Mouse (Mus musculus) lung, adult 2 months (tissue): ENCODE results near the gene Spocd1. TPM values are rescaled to one million over a fixed set of nuclear protein-coding genes. Genes with fewer than 3 reads are reported as not detected.

ENCODE experiments used
- DNase-seq: peaks from one replicate; pipeline ENCODE4 v3.0.0; 2022
- H3K4me1 ChIP-seq: fragments of 200-500 bp; 2 replicates; pipeline ENCODE4 v1.6.1; 2011; ENCODE audit warnings: low read length; ENCODE audit not compliant: control insufficient read depth, insufficient read depth
- H3K4me3 ChIP-seq: fragments of 200-500 bp; replicated peaks from 2 replicates; pipeline ENCODE3; 2011; ENCODE audit warnings: low read depth, mild to moderate bottlenecking, control low read depth, low read length; ENCODE audit errors: extremely low read depth
- CTCF ChIP-seq: fragments of 200-500 bp; IDR thresholded peaks from 2 replicates; pipeline ENCODE4 v1.5.1; 2011; ENCODE audit warnings: mild to moderate bottlenecking, low read length, control low read depth; ENCODE audit not compliant: insufficient read depth
- POLR2A ChIP-seq: fragments of 200-500 bp; IDR thresholded peaks from 2 replicates; pipeline ENCODE4 v1.6.1; 2011; ENCODE audit warnings: low read depth, mild to moderate bottlenecking, control low read depth, low read length, borderline replicate concordance; ENCODE audit errors: extremely low read depth
- WGBS: fragments of 180-500 bp; shearing (Covaris S2); methylation state at CpG from one replicate; pipeline ENCODE4 v1.1.7; 2018; 5-methylcytosine and 5-hydroxymethylcytosine counted together
- polyA plus RNA-seq: library from polyadenylated mRNA; depleted of rRNA; stranded (reverse); fragments of >200 nt; gene quantifications from 2 replicates; pipeline ENCODE4 v1.2.3, GENCODE M21; 2012

Spocd1 gene
- polyA plus RNA-seq, 1 experiment = not detected

DNA sequence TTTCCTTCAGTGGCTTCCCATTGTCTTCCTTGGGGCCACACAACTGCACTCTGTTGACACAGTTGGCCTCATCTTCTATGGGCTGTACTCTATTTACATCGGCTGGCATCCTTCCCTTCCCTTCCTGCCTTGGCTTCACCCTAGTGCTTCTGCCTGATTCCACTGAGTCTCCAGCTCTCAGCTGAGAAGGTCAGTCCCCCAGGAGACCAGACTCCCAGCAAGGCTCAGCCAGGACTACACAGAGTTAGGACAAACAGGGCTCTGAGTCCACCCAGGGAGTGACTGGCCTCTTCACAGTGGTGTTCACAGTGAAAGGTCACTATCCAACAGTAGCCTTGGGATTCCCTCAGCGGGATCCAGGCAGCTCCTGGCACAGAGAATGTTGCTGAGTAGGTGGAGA, 12.9 kb upstream of the Spocd1 start:
- H3K4me3 ChIP-seq = no peak overlapping the region
- TF ChIP-seq POLR2A = no peak
- no peak for TF ChIP-seq CTCF
- peak; percentile 33 for DNase-seq
- peaks cover 18% of the 10 kb centered on the region for H3K4me1 ChIP-seq
- 29% methylated on average over 2 of the region's 2 CpGs for WGBS

DNA sequence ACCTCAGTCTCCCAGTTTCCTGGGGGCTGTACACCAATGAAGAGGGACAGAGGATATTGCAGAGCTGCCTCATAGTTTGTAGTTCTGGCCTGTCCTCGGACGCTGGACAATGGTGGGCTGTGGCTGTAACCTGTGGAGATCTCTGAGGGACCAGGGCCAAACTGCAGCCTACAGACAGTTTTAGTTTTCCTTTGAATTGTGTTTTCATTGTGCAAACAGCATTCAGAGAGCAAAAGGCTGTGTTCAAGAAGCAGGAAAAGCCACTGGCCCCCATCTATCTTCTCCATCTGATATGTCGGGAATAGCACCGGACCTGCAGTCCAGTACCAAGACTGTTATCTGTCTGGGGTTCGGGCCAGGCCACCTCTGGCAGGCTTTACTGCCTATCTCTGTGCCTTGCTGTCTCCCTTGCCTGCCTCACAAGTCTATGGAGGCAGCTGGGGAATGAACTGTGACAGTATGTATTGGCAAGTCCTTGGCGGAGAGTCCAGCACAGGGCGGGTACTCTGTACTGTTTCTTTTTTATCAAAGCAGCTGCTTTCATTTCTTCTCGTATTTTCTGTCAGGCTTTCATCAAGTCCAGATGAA, 11.9 kb upstream of the Spocd1 start:
- Histone ChIP-seq H3K4me3 (no peak overlapping the region), H3K4me1 (peaks cover 17% of the 10 kb centered on the region)
- WGBS = 26% methylated on average over 8 of the region's 8 CpGs
- DNase-seq = peak; percentile 36
- no peak for TF ChIP-seq CTCF
- TF ChIP-seq POLR2A = no peak

DNA sequence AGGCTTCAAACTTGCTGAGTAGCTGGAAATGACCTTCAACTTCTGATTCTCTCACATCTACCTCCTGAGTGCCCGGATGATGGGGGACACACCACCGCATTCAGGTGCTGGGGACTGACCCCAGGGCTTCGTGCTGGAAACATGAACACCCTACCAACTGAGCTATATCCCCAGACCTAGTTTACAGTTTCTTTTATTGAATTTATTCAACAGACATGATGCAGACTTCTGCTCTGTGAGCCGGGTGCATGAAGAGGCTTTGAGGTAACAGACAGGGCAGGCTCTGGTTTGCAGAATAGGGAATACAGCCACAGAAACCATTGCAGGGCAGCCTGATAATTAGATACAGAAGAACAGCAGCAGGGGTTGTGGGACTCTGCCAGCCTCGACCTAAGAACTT, 10.6 kb upstream of the Spocd1 start:
- WGBS = 88% methylated on average over 5 of the region's 5 CpGs
- TF ChIP-seq POLR2A (no peak), CTCF (no peak)
- Histone ChIP-seq H3K4me1 (peaks cover 13% of the 10 kb centered on the region), H3K4me3 (no peak overlapping the region)
- no peak for DNase-seq

DNA sequence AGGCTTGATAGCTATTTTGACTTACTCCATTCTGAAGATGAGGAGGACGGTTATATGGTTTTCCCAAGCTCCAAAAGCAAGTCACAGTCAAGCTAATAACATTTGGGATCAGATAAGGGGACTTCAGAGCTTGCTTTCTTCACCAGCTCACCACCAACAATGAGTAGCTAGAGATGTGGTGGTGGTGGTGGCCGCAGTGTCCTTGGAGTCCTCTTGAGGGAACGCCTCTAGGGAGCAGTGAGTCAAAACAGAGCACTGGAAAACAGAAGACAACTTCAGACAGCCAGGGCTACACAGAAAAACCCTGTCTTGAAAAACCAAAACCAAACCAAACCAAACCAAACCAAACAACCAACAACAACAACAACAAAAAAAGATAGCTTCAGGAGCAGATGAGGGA, 10.1 kb upstream of the Spocd1 start:
- DNase-seq = no peak
- peaks cover 10% of the 10 kb centered on the region for H3K4me1 ChIP-seq
- no peak for TF ChIP-seq POLR2A
- TF ChIP-seq CTCF = no peak
- no peak overlapping the region for H3K4me3 ChIP-seq
- WGBS = 88% methylated on average over 3 of the region's 3 CpGs

DNA sequence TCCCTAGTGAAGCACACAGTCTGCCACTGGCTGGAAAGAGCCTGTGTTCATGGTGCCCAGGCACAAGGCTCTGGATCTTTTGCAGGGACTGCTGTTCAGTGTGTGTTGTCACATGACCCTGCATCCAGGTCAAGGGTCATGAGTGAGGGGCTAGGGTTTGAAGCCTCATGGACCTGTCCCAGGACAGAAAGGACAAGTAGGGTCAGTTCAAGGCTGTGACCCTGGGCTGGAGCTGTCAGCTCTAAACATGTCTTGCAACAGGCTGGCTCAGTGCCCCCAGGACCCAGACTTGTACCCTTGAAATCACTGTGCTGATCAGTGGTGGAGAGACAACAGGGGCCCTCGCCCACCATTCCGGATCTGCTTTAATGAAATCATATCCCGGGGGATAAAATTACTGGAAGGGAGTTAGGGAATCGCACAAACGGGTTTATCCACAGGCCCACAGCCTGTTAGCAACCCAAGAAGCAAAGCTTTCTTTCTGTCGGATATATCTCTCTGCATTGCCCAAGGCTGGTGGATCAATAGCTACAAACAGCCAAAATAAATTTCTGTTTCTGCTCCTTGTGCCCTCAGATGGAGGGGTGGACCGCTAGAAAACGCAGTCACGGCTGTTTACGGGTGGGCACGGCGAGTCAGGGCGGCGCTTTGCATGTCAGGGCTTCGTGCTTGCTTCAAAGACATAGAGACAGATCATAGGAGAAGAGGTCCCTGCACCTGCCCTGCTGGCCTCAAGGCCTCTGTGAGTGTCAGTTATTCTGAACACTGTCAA, 8.3 kb upstream of the Spocd1 start:
- TF ChIP-seq POLR2A (no peak), CTCF (no peak)
- Histone ChIP-seq H3K4me1 (peaks cover 11% of the 10 kb centered on the region), H3K4me3 (no peak overlapping the region)
- 93% methylated on average over 15 of the region's 15 CpGs for WGBS
- no peak for DNase-seq

DNA sequence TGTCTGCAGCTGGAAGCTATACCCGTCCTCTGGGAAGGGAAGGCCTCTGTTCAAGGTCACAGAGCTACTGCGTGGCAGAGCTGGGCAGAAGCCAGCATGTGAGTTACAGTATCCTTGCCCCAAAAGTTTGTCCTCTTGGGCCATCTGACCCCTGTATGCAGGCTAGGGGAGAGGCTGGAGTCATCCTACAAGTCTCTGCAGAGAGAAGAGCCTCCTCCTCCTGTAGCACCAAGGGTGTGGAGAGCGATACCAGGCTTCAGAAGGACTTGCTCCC, 7.8 kb upstream of the Spocd1 start:
- WGBS = 75% methylated on average over 3 of the region's 3 CpGs
- H3K4me1 ChIP-seq = peaks cover 7% of the 10 kb centered on the region; the same call in 1 of the 2 replicates
- no peak overlapping the region for H3K4me3 ChIP-seq
- no peak for DNase-seq
- no peak for TF ChIP-seq CTCF
- no peak for TF ChIP-seq POLR2A

DNA sequence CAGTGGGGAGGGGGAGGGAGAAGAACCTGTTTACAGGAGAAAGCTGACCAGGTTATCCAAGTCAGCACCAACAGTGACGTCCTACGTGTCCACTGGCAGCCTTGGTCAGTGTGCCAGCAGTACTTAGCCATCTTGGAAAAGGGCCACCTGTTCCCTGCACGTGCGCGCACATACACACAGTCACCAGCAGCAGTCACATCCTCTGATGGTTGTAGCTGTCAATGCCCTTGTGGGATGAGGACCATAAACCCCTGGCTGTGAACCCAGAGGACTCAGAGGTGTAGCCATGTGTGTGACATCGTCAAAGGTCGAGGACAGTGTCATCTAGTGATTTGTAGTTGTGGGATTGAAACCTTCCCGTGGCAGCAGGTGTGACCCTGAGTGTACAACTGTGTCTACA, 4.9 kb upstream of the Spocd1 start:
- WGBS = 79% methylated on average over 8 of the region's 8 CpGs
- TF ChIP-seq POLR2A (no peak), CTCF (no peak)
- no peak for DNase-seq
- H3K4me3 ChIP-seq = no peak overlapping the region
- peaks cover 6% of the 10 kb centered on the region; the same call in 1 of the 2 replicates for H3K4me1 ChIP-seq

DNA sequence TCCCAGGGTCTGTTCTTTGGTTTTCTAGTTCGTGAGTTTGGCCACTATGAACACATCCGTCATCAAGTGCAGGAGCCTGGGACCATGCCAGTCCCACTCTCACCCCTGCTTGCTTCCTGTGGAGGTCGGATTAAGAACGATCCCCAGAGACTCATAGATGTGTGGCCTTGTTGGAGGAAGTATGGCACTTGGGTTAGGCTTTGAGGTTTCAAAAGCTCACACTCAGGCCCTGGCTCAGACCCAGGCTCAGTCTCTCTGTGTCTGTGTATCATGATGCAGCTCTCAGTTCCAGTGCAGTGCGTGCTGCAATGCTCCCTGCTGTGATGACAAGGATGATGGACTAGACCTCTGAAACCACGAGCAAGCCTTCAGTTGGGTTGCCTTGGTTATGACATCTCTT, 4.4 kb upstream of the Spocd1 start:
- H3K4me1 ChIP-seq = peaks cover 6% of the 10 kb centered on the region; the same call in 1 of the 2 replicates
- no peak for DNase-seq
- TF ChIP-seq CTCF (no peak), POLR2A (no peak)
- 27% methylated on average over 6 of the region's 6 CpGs for WGBS
- H3K4me3 ChIP-seq = no peak overlapping the region

DNA sequence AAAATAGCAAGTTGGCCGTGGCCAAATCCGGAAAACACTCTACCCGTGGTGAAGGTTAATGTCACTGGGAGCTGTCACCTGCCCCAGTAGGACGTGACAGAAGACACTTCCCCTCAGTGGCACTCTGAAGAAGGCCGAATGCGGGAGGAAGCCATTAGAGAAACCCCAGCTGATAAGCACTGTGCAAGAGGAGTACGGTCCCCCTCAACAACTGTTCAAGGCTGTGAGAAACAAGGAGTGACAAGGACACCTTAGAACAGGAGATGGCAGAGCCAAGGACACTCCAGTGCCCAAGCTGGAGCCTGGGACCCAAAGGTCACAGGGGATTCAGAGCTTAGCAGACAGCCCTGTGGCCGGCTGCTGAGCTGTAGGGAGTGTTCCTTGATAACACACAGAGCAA, 2.5 kb upstream of the Spocd1 start:
- TF ChIP-seq POLR2A (no peak), CTCF (no peak)
- DNase-seq = no peak
- Histone ChIP-seq H3K4me1 (peaks cover 4% of the 10 kb centered on the region; the same call in 1 of the 2 replicates), H3K4me3 (no peak overlapping the region)
- 39% methylated on average over 8 of the region's 8 CpGs for WGBS

DNA sequence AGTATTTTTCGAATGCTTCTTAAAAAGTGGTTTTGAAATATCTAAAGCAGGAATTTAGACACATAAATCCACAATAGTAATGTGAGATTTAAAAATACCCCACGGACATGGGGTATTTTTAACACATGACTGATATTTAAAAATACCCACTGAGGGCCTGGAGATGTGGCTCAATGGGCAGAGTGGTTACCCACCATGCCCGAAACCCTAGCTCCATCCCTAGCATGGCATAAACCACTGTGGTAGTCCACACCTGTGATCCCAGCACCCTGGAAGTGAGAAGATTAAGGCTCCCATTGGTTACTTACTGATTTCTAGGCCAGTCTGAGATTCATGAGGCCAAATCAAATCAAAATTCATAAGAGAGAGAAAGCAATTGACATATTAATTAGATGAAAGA, 2.0 kb upstream of the Spocd1 start:
- Histone ChIP-seq H3K4me3 (no peak overlapping the region), H3K4me1 (peaks cover 4% of the 10 kb centered on the region; the same call in 1 of the 2 replicates)
- TF ChIP-seq POLR2A (no peak), CTCF (no peak)
- 77% methylated on average over 3 of the region's 3 CpGs for WGBS
- no peak for DNase-seq
